ENCODE assay signal across 10 mouse cellular contexts in genomic region chr12:88722031-88722690, GRCm38 (mm10). TPM values are rescaled to one million over a fixed set of nuclear protein-coding genes. Genes with fewer than 3 reads are reported as not detected.
A peak's percentile ranks its signal among the peaks of the same experiment; 100 is the strongest.
DNase-seq lines count a peak whose midpoint lies in the region; ATAC-seq and TF ChIP-seq lines count a peak whose summit lies in the region.
"Had no signal": no experiment of that assay in that cellular context is flagged by ENCODE, and none has a peak within 500 bp of the region (broad histone marks: within the 10 kb centered on the region; RNA-seq: fewer than 3 reads in every experiment).

No protein-coding gene starts in this region.

- H3K9me3 ChIP-seq in heart, embryonic 12.5 days (replicated peaks), result no peaks in the 10 kb centered on the region
- H3K9me3 ChIP-seq in lung, postnatal 0 days (ENCODE audit: low read length), result no peaks in the 10 kb centered on the region
- H3K9me3 ChIP-seq in intestine, postnatal 0 days (ENCODE audit: control insufficient read depth), result no peaks in the 10 kb centered on the region

- no peaks in the 10 kb centered on the region for H3K27me3 ChIP-seq in heart, embryonic 12.5 days (replicated peaks)
- no peaks in the 10 kb centered on the region for H3K27me3 ChIP-seq in lung, postnatal 0 days (replicated peaks; ENCODE audit: insufficient read depth, low read length)
- no peaks in the 10 kb centered on the region for H3K27me3 ChIP-seq in intestine, postnatal 0 days (replicated peaks; ENCODE audit: control insufficient read depth, insufficient read depth, low read length)

- no peak overlapping the region for H3K9ac ChIP-seq in heart, embryonic 12.5 days
- no peak overlapping the region for H3K9ac ChIP-seq in lung, postnatal 0 days (replicated peaks; ENCODE audit: low read depth)
- H3K9ac ChIP-seq in intestine, postnatal 0 days (ENCODE audit: low read depth, low read length), result no peak overlapping the region

- H3K4me3 ChIP-seq in heart, embryonic 12.5 days, result 0 out of 2 replicates have a peak overlapping the region, but pooled peaks have one; percentile 33
- no peak overlapping the region for H3K4me3 ChIP-seq in lung, postnatal 0 days (ENCODE audit: low read depth, low read length)
- no peak overlapping the region for H3K4me3 ChIP-seq in intestine, postnatal 0 days (ENCODE audit: low read depth, low read length)
- peak overlapping the region; percentile 58; the same call in 1 of the 2 replicates for H3K4me3 ChIP-seq in olfactory bulb, adult 2 months (ENCODE audit: insufficient read depth, low read depth, low read length)

- TF ChIP-seq CTCF in lung, postnatal 0 days (IDR thresholded peaks at IDR 0.05), result no peak
- no peak for TF ChIP-seq CTCF in intestine, postnatal 0 days (IDR thresholded peaks at IDR 0.05; ENCODE audit: low read depth)
- no peak for TF ChIP-seq CTCF in olfactory bulb, adult 2 months (IDR thresholded peaks at IDR 0.05; ENCODE audit: insufficient read depth, low read depth, low read length)

- H3K4me2 ChIP-seq in heart, embryonic 12.5 days, result peak overlapping the region; percentile 60
- H3K4me2 ChIP-seq in lung, postnatal 0 days (replicated peaks; ENCODE audit: low read depth, low read length), result no peak overlapping the region
- peak overlapping the region; percentile 25; the same call in 1 of the 2 replicates for H3K4me2 ChIP-seq in intestine, postnatal 0 days (replicated peaks; ENCODE audit: low read depth)

- DNase-seq in heart, adult 9 months (ENCODE audit: low spot score in 2 of 2), result no peak
- peak; percentile 6 for DNase-seq in lung, postnatal 14 days
- no peak for DNase-seq in lung, postnatal 0 days (ENCODE audit: low spot score)
- no peak for DNase-seq in T-cell, adult 2 months (ENCODE audit: low spot score)
- DNase-seq in adrenal gland, postnatal 10 days, result no peak
- DNase-seq: adrenal gland, postnatal 36 days had no signal

- no peaks in the 10 kb centered on the region for H3K36me3 ChIP-seq in heart, embryonic 12.5 days
- H3K36me3 ChIP-seq in lung, postnatal 0 days (ENCODE audit: insufficient read depth, low read length), result no peaks in the 10 kb centered on the region
- no peaks in the 10 kb centered on the region for H3K36me3 ChIP-seq in intestine, postnatal 0 days (ENCODE audit: control insufficient read depth, insufficient read depth)

- no peak for TF ChIP-seq EP300 in lung, postnatal 0 days (IDR thresholded peaks at IDR 0.05)

- no peak for TF ChIP-seq POLR2A in olfactory bulb, adult 2 months (IDR thresholded peaks at IDR 0.05; ENCODE audit: insufficient read depth, low read depth, low read length)

- H3K27ac ChIP-seq in heart, embryonic 12.5 days (ENCODE audit: poor library complexity, severe bottlenecking), result no peak overlapping the region
- H3K27ac ChIP-seq in lung, postnatal 0 days (ENCODE audit: low read length), result no peak overlapping the region
- H3K27ac ChIP-seq in intestine, postnatal 0 days (ENCODE audit: low read depth, low read length), result no peak overlapping the region
- no peak overlapping the region for H3K27ac ChIP-seq in olfactory bulb, adult 2 months (ENCODE audit: insufficient read depth, low read depth, low read length)

- H3K4me1 ChIP-seq in heart, embryonic 12.5 days (replicated peaks), result 0 out of 2 replicates have a peak, but pooled peaks cover 10% of the 10 kb centered on the region
- no peaks in the 10 kb centered on the region for H3K4me1 ChIP-seq in lung, postnatal 0 days (ENCODE audit: insufficient read depth, low read depth, low read length)
- no peaks in the 10 kb centered on the region for H3K4me1 ChIP-seq in intestine, postnatal 0 days (replicated peaks; ENCODE audit: control insufficient read depth, insufficient read depth, low read length)
- no peaks in the 10 kb centered on the region for H3K4me1 ChIP-seq in olfactory bulb, adult 2 months (ENCODE audit: control insufficient read depth, insufficient read depth, low read length)

- 24% methylated on average over 3 of the region's 3 CpGs for WGBS in heart, embryonic 12.5 days
- WGBS in lung, postnatal 0 days, result 12% methylated on average over 3 of the region's 3 CpGs
- WGBS in intestine, postnatal 0 days, result 19% methylated on average over 3 of the region's 3 CpGs
- 25% methylated on average over 3 of the region's 3 CpGs for whole genome bisulfite sequencing in olfactory bulb, adult 2 months

- no peak for ATAC-seq in heart, embryonic 12.5 days (ENCODE audit: insufficient number of reproducible peaks, low FRiP score)
- no peak for ATAC-seq in lung, postnatal 0 days
- ATAC-seq in intestine, postnatal 0 days, result no peak

RNA-seq across cellular contexts. Expression of gene Nrxn3, which starts 0.5 kb away (rescaled TPM):
- 2.0 and 2.2 TPM in 2 replicates for polyA plus RNA-seq in heart, embryonic 12.5 days (2016; fragmentation: Nextera tagmentation; extraction: Ambion mirVana)
- polyA plus RNA-seq in lung, postnatal 0 days (2015; fragmentation: Nextera tagmentation; extraction: Ambion mirVana), result 2.1 and 3.3 TPM in 2 replicates
- polyA plus RNA-seq in intestine, postnatal 0 days (2015; fragmentation: Nextera tagmentation; extraction: Ambion mirVana), result 0.47 and 0.55 TPM in 2 replicates
- polyA plus RNA-seq in olfactory bulb, adult 2 months (2012; ENCODE audit: insufficient read depth, insufficient read length, low replicate concordance, missing spikeins), result 756 TPM in 1 of 2 replicates, not detected in the other
- under 1 TPM; 0.57 to 0.97 TPM for total RNA-seq in adrenal gland, postnatal 10 days (2021)
- total RNA-seq: megakaryocyte-erythroid progenitor cell, adult 5-6 weeks had no signal

Comparison
In these comparisons a context has a peak if more than half of its experiments do, and no peak if none do; other contexts are left out.
1. H3K4me3 ChIP-seq: peak in heart, embryonic 12.5 days (single experiment) and olfactory bulb, adult 2 months (single experiment); none in lung, postnatal 0 days (single experiment) and intestine, postnatal 0 days (single experiment).